Mouse (Mus musculus) lung, postnatal 0 days (tissue): ENCODE results near the gene Akap5.

Source experiments
- CTCF ChIP-seq: IDR thresholded peaks from 2 replicates; pipeline ENCODE4 v1.5.1; 2016; ENCODE audit warnings: antibody characterized with exemption, mild to moderate bottlenecking
- EP300 ChIP-seq: IDR thresholded peaks from 2 replicates; pipeline ENCODE4 v1.6.1; 2016; ENCODE audit warnings: antibody characterized with exemption, mild to moderate bottlenecking, control low read depth

DNA sequence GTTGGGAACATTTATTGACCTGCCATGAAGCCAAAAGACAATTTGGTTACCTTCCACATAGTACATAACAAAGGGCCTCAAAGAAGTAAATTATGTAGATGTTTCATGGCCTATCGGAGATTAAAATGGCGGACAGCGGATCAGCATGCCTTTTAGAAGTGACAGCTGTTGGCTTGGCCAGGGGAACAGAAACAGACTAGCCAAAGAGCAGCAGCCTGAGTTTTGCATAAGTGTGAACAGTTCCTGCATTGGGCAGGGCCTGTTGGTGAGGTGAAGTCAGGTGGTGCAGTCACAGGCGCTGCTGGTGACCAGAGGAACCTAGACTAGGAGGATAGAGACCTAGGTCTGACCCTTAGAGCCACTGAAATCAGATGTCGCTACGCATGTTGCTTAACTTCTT is 52.4 kb downstream of the Akap5 start:
- TF ChIP-seq CTCF (no peak), EP300 (no peak)
